Mouse (Mus musculus) spleen, postnatal 14 days (tissue): ENCODE results near the gene Plxnd1.

ENCODE experiments used
- DNase-seq, 2 experiments: peaks; one replicate each; pipeline ENCODE4 v3.0.0; 2021 to 2022; ENCODE audit warnings: low spot score in 2 of 2

The Plxnd1 gene

DNA sequence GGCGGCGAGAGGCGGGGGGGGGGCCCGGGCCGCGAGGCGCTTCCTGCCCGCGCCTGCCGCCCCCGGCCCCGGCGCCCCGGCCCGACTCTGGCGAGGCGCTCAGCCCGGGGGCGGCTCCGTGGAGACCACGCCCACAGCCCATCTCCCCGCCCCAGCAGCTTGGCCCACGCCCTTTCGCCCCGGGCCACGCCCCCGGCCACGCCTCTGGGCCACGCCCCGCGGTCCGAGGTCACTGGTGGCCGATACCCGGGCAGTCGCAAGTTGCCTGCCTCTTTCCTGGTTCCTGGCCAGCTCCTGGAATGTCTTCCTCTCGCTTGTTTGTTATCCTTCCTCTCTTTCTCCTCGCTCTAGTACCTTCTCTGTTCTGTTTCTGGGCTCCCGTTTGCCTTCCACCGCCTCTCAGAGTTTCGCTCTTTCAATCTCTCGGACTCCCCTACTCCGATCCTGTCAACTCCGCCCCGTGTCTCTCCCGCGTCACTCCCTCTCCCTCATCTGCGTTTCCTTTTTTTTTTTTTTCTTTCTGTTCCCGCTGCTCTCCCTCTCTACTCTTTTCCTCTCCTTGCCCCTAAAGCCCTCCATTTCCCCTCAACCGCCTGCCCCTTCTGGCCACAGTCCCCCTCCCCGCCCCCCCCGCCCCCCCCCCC is at the start of gene Plxnd1:
Gene Plxnd1 (minus strand): TSS at position 129 of the 644 bp plus-strand sequence.
- DNase-seq: peak; percentile 84 to 85

DNA sequence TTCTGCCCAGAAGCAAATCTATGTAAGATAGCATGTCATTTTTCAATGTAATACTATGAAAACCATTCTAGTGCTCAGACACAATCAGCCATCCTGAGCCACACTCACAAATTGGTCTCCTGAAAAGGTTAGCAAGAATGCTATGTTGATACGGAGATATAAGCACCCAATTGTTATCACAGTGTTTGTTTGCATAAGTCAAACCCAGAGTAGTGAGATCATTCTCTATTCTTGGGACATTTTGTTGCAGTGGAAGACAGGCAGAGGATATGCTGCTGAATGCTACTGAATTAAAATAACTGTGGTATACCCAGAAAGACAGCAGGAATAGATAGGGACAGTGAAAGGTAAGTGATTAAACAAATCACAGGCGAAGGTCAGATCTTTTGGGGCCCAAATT is 49.2 kb upstream of the Plxnd1 start:
- no peak for DNase-seq

DNA sequence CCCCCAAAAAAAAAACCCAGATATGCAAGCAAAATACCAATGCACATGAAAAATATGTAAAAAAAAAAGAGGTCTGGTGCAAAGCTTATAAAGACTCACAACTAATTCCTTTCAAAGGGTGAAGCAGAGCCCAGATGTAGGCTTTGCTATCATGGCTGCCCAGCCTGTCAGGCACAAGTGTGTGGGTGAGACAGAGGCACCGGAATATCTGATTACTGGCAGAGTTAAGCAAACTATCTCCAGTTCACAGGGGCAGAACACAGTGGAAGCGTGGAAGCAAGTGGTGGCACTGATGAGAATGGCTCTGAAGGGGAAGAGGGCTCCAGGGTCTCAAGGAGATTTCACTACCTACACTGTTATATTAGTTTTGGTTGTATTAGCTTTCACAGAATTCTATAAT is 43.4 kb upstream of the Plxnd1 start:
- no peak for DNase-seq

DNA sequence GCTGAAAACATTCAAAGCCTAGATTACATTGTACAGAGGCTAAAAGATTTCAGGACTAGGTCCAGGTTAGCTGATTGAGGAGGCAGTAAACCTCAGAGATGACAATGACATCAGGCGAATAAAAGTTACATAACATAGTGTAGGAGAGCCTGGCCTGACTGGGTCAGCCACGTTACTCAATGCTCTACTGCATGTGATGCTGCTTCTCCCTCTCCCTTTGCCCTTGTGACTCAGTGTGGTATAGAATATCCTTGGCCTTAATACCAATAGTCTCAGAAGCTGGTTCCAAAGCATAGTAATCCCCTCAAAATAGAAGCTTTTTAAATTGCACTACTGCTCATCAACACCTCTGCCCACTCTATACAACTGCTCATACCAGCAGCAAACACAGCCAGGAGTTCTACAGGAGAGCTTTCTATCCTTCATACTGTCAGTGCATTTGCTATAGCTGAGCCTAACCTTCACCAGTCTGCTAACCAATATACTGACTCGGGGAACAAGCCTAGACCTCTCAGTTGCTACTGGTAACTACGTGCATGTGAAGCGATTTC is 42.6 kb upstream of the Plxnd1 start:
- no peak for DNase-seq

DNA sequence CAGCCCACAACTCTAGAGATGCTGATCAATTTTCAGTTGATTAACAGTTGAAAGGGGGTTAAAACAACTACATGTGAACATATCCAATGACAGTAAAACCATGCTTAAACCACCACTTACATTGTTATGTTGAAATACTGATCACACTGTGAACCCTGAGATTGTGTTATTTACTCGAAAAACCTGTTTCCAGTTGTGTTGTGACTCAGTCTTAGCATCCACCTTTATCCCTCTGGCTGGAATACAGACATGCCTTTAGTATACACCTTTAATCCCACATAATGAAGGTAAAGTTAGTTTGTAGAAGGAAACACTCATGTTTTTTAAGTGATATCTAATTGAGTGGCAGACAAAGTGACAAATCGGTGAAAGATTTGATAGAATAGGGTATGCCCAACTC is 41.8 kb upstream of the Plxnd1 start:
- no peak for DNase-seq

DNA sequence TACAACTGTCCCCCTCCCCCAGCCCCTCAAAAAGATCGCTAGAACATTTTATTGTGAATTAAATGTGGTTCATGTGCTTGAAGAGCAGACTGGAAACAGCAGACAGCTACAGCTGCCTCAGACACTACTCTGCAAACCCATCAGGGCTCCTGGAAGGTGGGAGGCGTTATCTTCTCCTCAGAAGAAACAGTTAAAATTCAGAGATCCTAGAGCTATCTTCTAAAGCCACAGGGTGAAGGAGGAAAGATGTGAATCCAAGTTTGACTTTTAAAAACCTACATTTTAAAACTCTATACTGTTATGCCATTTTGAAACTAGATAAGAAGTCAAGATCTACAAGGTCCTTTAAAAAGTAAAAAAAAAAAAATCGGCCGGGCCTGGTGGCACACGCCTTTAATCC is 36.2 kb upstream of the Plxnd1 start:
- no peak for DNase-seq

DNA sequence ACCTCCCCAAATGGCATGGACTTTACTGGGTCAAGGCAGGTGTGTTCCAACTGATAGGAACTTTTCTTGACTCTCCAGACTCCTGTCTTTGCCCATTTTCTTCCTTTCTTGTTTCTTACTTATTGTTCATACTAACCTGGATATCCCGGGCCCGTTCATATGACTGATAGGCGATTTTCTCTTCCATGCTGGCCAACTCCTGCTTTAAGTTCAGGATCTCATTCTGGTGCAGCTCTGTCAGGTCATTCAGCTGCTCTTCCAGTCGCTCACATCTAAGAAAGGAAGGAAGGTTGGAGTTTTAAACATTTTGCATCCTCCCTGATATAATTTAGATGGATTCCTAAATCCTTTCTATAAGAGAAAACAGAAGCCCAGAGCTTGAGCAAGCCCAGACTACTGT is 29.9 kb upstream of the Plxnd1 start:
- DNase-seq: no peak

DNA sequence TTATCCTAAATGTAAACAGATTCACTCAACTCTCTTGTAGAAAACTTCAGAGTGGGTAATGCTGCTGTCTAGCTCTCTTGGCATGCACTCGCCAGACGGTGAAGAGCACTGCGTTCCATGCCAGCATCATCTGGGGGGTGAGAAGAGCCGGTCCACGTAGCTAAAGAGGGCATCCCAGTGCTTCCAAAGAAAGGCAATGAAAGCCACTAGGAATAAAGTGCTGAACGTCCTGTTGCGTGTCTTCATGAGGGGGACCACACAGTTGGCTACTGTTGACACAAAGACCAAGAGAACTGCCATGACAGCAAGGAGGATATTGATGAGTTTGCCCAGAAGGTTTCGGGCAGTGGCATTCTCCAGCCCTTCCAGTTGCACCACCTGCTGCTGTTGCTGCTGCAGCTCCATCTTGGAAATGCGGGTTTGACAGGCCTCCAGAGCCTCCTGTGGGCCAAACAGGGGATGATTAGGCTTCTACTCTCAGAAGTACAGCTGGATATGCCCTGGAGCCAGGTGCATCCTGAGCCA is 27.2 kb upstream of the Plxnd1 start:
- DNase-seq: no peak

DNA sequence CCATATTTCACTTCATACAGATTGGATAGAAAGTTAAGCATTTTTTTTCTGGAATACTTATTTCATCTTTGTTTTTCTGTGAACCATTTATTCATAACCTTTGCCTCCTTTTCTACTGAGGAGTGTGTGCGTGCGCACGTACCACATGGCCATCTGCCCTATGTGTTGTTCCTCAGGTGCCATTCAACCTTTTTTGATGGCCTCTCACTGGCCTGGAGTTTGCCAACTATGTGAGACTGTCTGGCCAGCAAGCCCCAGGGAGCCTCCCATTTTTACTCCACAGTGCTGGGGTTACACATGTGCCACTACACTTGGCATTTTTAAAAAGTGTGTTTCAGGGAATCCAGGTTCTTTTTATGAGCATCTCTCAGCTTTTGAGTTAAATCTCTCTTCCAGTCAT is 21.1 kb upstream of the Plxnd1 start:
- no peak for DNase-seq

DNA sequence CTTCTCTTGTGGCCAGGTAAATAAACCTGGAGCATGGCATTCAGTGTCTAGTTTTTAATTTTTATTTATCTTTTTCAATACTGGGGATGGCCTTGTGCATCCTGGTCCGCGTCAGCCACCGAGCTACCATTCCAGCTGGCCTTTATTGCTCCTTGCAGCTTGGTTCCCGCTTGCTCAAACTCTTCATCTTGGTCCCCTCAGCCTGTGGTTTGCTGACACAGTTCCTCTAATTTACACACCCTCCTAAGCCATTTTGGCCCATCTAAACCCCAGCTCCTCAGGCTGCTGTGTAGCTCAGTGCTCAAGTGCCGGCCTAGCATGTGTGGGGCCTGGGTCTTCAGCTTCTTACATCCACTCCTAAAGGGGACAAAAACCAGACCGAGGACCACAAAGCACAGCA is 19.3 kb upstream of the Plxnd1 start:
- no peak for DNase-seq

DNA sequence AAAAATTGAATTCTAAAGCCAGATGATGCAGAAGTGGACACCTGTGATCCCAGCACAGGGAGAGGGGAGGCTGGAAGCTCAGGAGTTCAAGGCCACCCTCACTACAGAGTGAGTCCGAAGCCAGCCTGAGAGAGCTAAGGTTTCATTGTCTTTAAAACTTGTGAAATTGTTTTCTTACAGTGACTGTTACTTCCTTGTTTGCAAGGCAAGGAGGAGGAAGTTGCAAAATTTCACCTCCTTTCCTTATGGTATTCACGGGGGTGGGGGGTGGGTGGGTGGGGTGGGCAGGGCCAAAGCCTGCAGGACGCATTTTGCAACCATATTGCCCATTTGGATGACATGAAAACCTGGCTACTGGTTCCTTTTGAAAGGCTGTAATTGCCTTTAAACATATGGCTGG is 18.9 kb upstream of the Plxnd1 start:
- no peak for DNase-seq

DNA sequence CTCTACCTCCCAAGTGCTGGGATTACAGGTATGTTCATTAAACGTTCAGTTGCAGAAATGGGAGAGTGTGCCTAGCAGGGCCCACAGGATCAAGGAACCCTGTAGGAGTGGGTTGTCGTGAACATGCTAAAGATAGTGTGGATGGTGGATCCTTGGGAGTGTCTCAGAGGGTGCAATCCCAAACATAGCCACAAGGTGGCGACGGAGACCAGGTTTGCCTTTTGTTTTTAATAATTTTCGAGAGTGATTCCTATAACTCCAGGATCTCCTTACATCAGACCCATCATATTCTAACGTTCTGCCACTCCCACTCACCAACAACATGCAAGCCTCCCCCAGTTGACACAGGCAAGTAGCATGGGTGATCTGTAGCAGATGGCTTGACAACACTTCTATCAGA is 15.7 kb upstream of the Plxnd1 start:
- peak in 1 of 2 experiments; percentile 69 for DNase-seq

DNA sequence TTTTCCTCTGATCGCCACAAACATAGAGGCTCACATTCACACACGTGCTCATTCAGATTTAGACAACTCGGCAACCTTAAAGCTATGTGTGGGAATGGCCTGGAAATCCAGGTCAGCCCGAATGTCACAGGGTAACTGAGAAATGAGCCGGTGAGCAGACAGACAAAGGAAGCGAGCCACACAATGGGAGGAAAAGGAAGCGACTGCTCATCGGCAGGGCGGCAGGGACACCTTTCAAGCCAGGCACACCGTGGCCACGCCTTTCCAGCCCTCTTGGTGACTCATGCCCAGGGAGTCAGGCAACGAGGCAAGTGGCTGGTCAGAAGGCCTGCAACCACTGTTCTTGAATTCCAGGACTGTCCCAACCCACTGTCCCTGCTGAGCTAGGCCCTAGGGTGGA is 14.6 kb upstream of the Plxnd1 start:
- DNase-seq: no peak

DNA sequence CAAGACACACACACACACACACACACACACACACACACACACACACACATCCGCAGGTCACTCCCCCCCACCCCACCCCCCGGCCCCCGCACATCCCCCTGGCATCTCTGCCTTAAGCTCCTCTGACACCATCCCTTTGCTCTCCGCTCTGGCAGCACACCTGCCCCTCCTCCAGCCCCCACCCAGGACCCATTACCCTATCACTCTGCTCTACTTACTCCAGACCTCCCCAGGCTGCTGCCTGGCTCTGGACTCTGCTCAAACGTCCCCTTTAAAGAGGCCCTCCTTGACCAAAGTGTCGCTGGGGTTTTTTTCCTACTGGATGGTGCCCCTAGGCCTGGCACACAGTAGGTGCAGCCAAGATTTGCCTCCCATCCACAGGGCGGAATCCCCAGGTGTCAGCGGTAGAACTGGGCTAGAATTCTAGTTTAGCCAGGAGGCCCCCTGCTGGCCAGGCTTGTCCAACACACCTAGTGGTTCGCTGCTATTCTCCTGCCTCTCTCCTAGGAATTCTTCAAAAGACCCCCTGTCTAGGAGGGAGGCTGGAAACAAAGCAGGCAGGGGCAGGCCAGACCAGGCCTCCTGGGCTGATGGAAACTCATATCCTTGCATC is 12.9 kb upstream of the Plxnd1 start:
- DNase-seq: peak in 1 of 2 experiments; percentile 59

DNA sequence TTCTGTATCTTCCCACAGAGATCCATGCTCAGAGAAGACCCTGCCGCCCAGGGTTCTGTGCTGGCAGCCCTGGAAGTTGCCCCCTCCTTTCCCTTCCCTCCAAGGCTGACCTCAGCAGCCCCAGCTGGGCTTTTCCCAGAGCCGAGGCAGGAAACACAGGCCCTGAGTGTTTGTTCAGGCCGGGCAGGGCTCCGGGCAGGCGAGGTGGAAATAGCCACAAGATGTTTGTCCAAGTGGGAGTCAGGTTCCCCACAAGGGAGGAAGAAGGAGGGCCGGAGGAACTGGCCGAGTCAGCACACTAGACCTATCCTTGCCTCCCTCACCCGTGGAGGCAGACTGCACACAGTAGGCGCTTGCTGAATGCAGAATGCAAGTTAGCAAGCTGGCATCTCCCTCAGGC is 11.9 kb upstream of the Plxnd1 start:
- DNase-seq: no peak

DNA sequence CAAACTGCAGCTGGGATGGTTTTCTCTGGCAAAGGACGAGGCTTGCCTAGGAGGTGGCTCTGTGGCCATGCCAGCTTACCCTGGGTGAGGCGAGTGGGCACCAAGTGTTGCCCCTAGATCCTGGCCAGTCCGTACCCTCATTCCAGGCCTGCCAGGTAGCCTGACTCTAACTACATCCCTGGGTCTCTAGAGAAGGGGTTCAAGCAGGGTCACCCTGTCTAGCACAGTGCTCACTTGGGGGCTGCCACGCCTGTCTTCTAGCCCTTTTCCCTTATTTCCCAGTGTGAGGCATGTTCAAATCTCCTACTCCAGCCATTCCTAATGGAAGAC is 11.1 kb upstream of the Plxnd1 start:
- no peak for DNase-seq

DNA sequence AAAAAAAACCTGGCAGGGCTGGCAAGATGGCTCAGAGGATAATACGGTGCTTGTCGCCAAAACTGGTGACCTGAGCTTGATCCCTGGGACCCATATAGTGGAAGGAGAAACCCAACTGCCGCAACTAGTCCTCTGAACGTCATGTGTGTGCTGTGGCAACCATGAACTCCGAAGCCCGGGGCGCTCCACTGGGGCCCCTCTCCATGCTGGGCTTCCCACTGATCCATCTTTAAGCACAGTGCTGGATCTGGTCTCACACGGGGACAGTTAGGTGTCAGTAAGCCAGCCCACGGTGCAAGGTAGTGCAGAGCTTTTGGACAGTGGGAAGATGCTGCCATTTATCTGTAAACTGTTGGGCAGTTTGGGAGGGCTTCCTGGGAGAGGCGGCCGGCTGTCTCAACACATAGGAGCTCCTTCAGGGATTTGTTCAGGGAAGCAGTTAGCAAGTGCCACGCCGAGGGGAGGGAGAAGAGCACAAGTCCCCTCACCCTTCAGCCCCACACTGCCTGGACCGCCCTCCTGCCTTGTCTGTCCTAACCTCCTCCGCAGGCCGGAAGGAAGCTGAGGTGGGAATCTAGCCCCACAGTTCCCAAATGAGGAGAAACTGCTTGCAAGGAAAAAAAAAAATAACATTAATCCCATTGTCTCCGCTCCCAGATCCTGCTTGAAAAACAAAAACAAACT is 10.6 kb upstream of the Plxnd1 start:
- DNase-seq: no peak

DNA sequence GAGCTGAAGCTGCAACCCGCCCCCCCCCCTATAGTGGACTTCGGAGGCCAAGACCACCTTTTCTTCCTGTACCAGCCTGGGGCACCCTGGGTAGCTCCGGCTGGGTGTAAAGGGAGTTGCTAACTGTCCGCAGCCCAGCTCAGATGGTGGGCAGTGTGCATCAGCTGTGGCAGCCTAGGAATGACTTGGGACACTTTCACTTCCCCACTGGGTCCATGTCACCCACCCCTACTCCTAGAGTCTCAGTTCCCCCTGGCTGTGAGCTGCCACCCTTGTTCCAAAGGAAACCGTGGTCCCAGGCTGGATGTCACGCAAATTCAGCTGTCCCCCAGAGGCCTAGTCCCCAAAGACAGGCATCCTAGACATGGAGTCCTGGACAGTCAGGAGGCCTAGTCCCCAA is 9.9 kb upstream of the Plxnd1 start:
- no peak for DNase-seq

DNA sequence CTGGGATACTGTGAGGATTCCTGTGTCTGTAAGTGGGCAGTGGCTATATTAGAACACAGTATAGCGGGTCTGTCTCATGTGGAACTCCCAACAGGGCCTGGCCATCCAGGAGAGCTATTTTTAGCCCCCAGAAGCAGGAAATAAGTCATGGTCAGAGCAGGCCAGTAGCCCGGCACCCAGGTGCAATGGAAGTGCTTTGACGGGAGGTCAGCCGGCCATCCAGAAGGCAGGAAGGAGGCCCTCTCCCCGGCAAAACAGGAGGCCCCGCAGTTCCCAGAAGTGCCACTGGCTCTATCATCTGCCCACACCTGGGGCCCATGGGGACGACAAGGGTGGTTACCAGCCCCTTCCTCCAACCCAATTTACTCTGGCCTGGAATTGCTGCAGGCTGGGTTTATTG is 9.3 kb upstream of the Plxnd1 start:
- no peak for DNase-seq

DNA sequence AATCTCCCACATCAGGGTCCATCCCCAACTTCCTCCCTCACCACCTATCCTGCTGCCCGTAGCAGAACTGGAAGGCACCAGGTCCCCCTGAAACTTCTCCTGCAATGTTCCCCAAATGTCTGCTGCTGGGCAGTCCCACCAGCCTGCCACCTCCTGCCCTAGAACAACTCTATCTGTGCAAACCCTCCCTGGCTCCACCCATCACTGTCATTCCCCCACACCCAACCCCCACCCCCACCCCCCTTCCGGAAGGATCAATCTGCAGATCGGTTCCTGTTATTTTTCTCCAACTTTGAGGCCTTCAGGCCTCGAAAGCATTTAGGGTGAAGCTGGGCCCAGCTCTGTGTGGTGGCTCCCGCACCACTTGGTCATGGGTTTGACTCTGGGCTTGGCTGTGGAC is 8.7 kb upstream of the Plxnd1 start:
- no peak for DNase-seq

DNA sequence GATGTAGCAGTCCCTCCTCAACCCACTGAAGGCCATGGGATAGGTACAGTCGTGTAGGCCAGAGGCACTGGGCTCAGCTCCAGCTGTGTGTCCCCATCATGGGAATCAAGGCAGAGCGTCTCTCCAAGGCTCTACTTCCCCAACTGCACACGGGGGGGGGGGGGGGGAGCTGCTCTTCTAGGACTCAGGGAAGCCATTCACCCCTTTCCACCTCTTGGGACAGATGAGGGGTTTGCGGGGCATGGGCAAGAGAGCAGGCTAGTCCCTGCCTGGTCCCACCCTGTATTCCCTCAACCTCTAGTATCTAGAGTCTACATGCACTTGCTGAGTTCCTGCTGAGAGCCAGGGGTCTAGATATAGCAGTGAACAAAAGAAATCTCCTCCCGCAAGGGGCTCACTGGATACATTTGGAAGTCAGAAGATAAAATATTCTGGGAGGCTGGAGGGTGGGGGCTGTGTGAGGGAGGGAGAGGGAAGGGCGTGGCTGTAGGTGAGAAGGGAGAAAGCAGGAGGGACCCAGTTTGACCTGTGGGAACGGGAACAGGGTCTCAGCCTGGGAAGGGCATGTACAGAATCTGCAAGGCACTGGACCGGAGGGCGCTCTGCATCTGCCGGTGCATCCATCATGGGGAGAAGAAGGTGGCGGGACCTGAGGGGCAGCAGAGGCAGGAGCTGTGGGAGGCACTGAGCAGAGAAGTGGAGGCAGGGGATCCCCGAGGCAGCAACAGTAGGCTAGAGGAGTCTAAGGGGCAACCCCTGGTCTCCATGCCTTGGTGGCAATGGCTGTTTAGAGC is 7.7 kb upstream of the Plxnd1 start:
- DNase-seq: no peak

DNA sequence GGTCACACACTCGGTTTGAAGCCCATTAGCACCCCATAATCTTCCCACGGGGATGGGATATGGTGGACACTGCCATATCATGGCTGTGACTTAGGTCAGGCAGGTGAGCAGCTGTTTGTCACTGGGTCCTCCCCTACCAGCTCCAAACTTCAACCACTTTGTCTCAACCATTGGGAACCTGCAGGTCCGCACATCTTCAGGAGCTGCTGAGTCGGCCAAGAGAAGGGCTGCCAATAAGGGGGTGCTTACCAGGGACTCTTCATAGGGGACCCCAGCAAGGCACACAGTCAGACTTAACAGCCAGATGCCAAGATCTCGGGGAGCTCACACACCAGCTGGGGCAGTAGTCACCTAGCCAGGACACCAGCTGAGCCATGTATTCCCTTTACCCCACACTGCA is 6.0 kb upstream of the Plxnd1 start:
- DNase-seq: no peak
